Mouse (Mus musculus) ovary, postnatal 10 days (tissue): ENCODE measurements around the gene Aspg.

Experiments
- DNase-seq: peaks from one replicate; pipeline ENCODE4 v3.0.0; 2022; ENCODE audit warnings: low spot score

Gene Aspg

DNA sequence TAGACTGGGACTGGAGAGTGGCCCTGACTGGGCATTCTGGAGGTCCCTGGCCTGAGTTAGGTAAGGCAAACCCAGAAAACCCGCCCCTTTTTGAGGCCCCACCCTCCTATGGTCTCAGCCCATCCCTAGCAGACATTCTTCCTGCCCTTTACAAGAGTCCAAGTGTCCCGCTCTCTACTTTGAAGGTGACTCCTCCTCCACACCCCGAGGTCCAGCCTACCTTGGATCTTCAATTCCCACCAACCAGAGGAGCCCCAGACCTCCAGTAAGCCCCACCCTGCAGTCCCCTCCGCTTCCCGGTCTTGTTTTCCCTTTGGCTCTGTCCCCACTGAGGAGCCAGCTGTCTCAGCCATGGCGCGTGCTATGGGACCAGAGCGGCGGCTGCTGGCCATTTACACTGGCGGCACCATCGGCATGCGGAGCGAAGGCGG lies at the start of gene Aspg:
TSS of gene Aspg (plus strand) at position 139 of the 431 bp plus-strand sequence.
- DNase-seq, result no peak

DNA sequence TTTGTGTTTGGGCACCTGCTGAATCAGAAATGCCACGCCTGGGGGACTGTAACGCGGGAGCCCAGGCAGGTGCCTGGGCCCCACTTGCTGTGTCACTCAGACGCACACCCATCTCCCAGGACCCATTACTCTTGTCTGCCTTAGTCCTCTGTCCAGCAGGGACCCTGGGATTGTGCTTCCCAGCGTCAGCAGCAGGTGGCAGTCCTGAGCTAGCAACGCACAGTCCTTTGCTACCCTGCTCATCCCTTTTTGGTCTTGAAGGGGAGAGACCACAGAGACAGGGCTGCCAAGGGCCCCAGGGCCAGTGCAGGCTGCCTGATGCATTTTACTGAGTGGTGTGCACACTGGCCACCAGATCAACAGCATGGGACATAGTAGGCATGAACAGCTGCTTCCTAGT lies 28.8 kb upstream of the Aspg start:
- peak; percentile 53 for DNase-seq

DNA sequence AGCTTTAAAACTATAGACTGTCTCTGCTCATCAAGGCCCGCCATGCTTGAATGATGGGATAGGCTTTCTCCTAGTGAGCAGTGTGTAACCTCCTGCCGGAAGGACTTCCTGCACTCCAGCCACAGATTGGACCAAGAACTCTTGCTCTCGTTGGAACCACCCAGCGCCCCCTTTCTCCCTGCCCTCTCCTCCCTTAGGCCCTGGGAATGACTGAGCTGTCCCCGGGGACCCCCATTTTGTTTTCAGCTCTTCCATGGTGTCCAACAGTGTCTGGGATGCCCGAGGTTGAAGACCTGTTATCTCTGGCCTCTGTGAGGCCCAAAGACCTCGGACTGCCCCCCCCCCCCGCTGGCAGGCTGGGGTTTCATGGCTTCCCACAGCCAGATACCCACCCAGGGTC lies 26.6 kb upstream of the Aspg start:
- no peak for DNase-seq

DNA sequence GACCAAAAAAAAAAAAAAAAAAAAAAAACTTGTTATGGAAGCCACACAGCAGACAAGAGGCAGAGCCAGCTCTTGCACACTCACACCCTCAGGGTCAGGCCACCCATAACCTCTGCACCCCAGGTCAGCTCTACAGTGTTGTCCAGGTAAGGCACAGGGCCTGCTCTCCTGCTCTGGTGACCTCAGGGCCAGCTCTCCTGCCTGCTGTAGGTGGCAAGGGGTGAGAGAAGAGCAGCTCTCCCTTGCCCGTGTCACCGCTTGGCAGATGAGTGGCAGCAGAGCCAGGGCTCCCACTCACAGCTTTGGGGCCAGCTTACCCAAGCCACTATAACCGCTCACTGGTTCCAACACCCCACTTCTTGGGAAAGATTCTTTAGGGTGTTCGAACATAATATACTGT lies 25.6 kb upstream of the Aspg start:
- DNase-seq, result no peak

DNA sequence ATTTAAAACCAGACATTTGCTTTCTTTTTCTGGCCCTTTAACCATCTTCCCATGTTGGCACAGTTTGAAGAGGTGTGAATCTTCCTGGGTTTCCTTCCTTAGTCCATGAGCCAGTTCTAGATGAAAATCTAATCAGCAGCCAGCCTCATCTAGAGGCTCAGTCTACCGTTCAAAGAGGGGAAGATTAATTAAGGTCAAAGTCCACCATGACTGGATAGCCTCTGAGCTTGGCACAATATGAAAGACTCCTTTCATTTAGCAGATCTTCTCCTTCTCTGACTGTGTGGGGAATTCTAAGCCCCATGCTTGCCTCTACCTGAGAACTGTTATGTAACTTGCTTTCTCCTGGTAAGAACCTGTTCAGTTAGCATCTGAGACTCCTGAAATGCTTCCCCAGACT lies 24.2 kb upstream of the Aspg start:
- no peak for DNase-seq

DNA sequence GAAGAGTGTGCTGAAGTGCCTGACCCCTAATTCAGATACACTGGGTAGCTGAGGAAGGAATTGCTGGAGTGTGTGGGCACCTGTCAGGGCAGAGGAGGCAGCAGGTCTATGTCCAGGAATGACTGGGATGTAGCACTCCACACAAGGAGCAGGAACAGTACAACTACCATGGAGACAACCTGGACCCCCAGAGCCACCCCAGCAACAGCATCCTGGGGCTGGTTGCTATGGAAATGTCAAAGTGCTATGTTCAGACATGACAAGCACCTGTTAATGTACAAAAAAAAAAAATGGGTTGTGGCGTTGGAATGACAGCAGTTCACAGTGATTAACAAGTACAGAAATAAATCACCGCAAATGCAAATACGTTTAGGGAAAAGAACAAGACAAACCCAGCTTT lies 20.2 kb upstream of the Aspg start:
- DNase-seq, result no peak

DNA sequence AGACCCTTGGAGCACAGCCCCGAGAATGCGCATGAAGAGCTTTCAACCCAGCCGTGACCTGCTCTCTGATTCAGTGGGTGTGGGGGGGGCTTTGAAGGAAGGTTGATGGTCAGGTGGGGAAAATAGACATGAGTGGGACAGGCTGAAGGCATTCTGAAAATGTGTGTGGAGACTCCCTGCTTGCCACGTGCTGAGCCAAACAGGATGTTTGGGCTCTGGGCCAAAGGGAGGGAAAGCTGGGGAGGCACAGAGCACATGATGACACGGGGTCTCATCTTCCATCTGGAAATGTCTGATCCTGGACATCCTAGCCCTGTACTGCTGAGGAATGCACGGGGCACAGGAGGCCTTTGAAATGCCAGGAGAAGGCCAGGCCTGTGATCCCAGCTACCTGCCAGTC lies 19.8 kb upstream of the Aspg start:
- no peak for DNase-seq

DNA sequence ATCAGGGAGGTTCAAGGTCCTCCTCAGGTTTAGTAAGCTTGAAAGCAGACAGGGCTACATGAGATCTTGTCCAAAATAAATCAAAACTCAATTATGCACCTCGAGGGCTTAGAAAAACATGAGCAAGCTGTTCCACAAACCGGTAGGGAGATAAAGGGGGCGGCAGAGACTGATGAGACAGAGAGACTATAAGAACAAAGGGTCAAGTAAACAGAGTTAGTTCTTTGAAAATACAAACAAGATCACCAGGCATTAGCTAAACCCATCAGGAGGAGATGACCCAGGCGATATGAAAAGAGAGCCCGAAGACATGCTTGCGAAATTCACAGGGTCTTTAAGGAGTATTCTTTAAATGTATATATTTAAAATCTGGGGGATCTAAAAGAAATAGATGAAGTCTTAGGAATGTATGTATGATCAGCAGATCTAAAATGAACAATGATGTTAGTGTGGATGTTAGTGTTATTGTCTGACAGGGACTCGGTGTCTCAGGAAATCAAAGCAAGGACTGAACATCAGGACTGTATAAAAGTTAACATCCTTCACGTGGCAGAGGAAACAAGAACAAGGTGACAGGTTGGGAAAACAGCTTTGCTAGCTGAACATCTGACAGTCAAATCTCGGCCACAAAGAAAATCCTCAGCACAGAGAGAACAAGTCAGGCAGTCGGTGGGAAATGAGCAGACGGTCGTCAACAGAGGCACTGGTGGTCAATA lies 17.7 kb upstream of the Aspg start:
- DNase-seq, result no peak

DNA sequence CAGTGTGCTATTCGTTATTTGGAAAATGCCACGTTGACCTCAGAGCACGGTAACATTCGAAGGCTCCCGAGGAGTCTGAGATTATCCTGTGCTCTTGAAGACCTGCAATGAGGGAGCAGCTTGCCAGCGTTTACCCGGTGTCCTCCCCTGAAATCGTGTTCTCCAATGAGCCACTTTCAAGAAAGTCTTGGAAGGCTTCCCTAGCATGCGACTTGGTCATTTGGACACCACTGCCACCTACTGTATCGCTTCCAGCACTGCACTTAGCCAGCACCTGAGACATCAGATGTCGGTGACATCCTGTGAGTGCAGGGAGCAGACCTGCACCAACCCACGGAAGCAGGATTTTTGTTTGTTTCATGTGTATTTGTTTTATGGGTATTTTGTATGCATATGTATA lies 15.4 kb upstream of the Aspg start:
- DNase-seq, result peak; percentile 38

DNA sequence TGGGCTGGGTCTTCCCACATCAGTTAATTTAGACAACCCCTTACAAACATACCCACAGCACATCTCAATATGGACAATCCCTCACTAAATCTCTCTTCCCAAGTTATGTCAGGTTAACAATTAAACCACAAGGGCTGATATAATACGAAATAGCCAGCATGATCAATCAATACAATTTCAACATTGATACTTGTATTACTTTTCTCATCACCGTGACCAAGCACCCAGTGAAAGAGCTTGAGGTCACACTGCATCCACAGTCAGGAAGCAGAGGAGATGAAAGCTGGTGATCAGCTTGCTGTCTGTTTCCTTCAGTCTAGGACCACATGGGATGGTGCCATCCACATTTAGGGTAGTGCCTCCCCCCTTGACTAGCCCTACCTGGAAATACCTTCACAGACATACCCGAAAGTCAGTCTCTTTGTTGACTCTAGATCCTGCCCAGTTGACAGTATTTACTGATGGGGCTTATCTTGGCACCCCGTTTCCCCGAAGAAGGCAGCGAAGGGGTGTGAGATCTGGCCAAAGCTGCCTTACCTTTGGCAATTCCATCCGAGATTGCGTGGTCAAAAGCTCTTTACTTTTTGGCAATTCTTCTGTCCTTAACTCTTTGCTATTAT lies 12.1 kb upstream of the Aspg start:
- no peak for DNase-seq

DNA sequence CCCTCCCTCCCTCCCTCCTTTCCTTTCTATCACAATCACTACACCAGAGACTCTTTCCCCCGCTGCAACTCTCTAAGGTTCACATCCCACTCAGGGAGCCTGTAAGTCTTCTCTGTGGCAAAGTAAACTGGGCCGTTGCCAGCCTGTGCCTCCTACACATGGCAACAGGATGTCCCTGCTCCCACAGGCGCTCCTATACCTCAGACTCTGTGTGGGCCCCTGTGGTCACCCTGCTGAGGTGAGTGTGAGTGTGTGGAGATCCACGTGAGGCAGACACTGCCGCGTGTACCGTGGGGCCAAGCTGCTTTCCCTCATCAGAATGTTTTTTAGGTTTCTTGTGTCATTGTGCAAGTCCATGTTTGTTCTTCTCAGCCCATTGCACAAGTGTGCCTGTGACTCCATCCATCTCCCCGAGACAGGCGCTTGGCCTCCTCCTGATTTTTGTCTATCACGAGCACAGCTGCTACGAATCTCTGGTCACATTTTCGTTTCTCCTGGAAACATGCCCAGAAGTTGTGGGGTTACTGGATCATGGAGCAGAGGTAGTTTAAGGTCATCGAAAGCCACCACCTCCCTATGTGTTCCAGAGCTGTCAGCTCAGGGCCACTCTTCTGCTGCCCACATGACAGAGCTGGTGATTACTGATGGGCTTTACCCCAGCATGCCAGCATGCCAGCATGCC lies 10.3 kb upstream of the Aspg start:
- DNase-seq, result no peak

DNA sequence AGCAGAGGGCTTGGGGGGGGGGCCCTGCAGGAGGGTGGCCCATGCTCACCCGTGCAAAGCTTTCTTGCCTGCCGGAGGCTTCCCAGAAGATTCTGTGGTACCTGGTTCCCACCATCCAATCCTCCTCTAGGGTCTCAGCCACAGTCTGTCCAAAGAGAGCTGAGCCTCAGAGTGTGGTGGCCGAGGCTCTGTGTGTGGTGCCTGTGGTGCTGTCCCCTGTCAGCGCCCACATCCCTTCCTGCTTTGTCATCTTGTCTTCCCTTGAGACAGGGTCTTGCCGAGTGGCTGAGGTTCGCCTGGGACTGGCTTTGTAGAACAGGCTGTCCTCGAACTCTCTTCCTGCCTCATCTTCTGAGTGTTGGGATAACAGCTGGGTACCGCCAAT lies 9.8 kb upstream of the Aspg start:
- DNase-seq, result no peak

DNA sequence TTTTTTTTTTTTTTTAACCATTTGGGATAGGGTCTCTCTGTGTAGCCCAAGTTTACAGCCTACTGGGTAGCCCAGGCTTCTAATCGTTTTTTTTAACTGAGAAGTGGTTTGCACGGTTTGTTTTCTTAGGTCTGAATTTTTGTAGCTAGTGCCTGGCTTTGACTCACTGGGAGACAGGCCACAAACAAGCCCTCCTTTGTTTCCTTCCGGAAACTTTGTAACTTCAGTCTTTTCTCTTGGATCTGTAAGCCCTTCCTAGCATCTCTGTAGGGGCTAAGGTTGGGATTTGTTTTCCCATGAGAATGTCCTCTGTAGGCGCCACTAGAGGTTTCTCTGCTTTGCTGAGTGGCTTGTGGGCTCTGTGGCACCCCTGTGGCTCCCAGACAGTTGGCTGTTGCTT lies 6.4 kb upstream of the Aspg start:
- no peak for DNase-seq

DNA sequence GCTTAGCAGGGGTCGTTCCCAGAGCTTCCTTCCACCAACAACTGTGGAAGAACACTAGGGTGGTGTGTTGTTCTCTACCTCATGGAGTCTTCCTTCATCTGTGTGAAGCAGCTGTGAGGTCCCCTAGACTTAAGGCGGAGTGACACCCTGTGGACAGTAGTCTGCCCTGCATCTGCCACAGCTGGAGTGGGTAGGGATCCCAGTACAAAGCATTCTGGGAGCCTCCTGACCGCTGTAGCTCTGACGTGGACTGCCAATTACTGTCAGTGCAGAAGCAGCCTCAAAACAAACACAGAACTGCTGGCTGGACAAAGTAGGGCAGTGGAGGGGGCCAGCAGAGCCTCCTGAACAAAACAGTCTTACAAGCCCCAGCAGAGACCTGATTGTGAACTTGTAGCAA lies 5.4 kb upstream of the Aspg start:
- no peak for DNase-seq

DNA sequence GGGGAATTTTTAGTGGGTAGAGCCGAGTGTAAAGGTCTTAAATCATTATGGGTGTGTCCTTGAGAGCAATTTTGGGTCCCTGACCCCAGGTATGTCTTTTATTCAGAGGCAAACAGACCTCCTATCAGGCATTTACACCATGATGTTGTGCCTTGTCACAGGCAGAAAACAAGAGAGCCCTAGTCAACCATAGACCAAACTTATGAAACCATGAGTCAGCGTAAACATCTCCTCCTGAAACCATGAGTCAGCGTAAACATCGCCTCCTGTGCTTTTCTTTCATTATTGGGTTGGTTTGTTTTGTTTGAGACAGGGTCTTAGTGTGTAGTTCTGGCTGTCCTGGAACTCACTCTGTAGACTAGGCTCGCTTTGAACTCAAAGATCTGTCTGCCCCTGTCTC lies 3.3 kb upstream of the Aspg start:
- no peak for DNase-seq

DNA sequence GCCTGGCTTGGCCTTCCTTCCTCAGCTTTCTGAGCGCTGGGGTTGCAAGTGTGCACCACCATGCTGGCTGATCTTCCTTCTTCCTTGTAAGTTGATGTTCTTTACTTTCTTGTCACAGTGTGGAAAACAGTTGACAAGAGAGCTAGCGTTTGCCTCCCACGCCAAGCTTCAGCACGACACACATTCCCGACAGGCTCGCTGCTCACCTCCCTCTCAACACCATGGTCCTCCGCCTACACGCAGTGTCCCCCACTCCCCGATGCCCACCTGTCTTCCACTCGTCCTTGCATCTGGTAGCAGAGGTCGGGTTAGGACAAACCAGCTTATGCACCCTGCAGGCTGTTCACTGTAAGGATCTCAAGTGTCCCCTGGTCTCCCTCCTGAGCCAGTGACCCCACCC lies 1.6 kb upstream of the Aspg start:
- DNase-seq, result no peak

DNA sequence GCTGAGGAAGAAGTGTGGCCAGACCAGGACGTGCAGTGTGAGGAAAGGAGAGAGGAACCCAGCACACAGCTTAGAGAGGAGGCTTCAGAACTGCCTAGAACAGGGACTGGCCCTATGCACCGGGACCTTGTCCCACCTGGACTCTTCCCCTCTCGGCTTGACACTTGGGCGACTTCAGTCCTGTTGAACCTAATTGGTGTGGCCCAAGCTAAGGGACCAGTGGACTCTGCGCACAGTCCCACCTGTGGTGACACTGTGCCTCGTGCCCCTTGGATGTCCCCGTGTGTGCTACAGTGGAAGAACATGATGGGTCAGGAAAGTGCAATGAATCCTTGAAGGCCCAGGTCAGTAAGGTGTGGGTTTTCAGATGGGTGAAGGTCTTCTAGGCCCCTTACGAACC lies 1.2 kb downstream of the Aspg start:
- no peak for DNase-seq

DNA sequence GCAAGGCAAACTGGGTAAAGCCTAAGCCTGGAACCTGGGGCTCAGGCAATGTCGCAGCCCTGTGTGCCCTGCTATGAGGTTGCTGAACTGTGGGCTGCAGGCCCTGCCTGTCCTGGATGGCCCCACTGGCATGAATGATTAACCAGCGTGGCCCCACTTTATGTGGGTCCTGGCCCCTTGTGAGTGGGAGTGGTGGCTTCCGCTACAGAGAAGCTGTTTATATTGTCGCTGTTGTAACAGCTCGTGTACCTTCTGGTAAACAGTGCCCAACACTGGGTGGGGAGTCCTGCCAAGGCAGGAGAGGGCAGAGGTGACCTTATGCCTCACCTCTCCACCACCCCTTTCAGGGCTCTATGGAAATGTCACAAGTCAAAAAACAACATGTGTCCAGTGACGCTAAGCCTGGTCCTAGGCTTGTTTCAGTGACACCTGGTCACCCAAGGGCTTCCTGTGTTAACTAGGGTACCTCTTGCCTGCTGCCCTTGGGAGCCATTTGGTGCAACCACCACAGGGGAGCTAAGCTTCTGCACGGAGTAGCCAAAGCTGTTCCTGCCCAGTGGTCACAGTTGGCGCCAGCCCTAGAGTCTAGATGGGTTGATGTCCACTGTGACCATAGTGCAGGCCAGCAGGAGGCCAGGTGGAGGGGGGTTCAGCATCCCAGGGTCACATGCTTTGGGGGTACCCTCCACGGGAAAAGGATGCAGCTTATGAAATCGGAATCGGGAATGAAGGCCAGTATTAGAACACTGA lies 2.4 kb downstream of the Aspg start:
- DNase-seq, result no peak

DNA sequence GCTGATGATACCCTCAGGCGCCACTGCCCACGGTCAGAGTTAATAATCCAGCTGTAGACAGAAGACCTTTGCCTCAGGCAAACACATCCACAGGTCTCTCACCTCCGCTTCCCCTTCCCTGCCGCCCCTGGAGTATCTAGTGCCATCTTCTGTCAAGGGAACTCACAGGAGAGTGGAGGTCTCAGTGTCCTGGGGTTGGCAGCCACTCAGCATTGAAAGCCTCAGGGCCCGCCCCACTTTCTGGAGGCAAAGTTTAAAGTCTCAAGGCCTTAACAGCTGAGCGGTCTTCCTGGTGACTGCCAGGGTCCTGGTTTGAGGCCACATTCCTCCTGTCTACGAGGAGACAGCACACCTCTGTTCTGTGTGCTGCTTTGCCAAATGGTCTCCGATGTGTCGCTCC lies 3.2 kb downstream of the Aspg start:
- no peak for DNase-seq

DNA sequence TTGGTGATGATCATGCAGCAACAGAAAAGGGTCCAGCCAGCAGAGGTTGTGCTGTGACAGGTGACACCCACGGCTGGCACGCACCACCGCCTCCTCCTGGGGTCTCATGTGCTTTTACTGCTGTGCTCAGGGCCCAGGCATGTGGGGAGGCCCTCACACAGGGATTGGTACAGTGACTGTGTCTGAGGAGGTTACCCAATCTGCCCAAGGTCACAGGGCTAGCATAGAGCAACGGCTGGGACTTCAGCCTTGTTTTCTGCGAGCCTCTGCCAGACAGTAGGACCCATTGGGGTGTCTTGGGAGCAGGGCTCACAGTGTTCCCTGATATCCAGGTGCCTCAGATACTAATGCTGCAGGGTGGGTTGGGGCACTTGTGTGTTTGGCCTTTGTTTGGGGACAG lies 4.8 kb downstream of the Aspg start:
- DNase-seq, result no peak

DNA sequence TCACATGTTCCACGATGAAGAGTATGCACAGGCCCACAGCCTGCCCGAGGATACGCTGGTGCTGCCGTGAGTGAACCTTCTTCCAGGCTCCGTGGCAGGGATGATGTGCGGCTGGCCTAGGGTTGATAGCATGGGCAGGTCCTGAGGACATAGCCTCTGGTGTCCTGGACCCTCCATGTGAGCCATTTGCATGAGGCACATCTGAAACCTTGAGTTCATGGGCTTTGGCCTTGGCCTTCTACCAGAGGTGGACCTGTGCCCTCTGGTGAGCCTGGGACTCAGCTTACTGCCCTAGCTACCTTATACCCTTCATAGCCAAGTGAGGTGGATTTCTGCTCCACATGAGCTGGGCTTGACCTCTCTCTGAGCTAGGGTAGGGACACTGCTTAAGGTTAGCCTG lies 5.8 kb downstream of the Aspg start:
- DNase-seq, result no peak

DNA sequence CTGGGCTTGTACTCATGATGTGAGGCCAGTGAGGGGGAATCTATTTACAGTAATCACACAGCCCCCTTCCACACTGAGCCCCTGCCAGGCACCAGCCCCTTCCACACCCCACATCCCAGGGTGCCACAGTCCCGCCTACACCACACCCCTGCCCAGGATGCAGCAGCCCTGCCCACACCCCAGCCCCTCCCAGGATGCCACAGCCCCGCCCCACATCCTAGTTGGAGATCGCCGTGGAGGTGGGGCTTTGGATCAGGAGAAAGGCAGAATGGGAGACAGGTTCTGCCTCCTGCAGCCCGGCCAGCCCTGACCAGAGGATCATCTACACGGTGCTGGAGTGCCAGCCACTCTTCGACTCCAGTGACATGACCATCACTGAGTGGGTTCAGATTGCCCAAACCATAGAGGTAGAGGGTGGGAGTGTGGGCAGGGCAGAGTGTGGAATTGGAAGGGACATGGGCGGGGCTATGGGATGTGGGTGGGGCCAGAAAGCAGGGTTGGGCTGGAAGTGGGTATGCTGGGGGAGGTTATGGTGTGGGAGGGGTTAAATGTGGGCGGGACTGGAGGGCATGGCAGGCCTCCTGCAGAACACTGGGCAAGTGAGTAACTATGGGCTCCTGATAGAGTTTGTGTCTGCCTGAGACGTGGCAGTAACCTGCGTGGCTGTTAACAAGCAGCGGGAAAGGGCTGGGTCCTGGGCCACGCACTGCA lies 6.4 kb downstream of the Aspg start:
- no peak for DNase-seq
